8 mouse cellular contexts compared by ENCODE assay signal in genomic region chr9:120011533-120011932, GRCm38 (mm10). TPM values are rescaled to one million over a fixed set of nuclear protein-coding genes. Genes with fewer than 3 reads are reported as not detected.
A peak's percentile ranks its signal among the peaks of the same experiment; 100 is the strongest.
DNase-seq lines count a peak whose midpoint lies in the region; ATAC-seq lines count a peak whose summit lies in the region.

No protein-coding gene starts in this region.

- peak overlapping the region; percentile 37 for H3K9ac ChIP-seq in hindbrain, embryonic 12.5 days

- peaks cover 22% of the 10 kb centered on the region for H3K27me3 ChIP-seq in hindbrain, embryonic 12.5 days

- H3K27ac ChIP-seq in hindbrain, embryonic 12.5 days = peak overlapping the region; percentile 77

- H3K36me3 ChIP-seq in hindbrain, embryonic 12.5 days = no peaks in the 10 kb centered on the region

- WGBS in hindbrain, embryonic 12.5 days = 1% methylated on average over 10 of the region's 10 CpGs

- peak; percentile 96 for DNase-seq in Muller cell, postnatal 12 days (ENCODE audit: inconsistent ontology term)
- peak; percentile 87 for DNase-seq in cerebellum, adult 11-12 months
- DNase-seq in left cerebral cortex, adult 11 months (ENCODE audit: low spot score) = peak; percentile 74
- peak; percentile 90 for DNase-seq in lung, postnatal 36 days
- peak; percentile 82 for DNase-seq in right cerebral cortex, adult 18-20 months

- peak; percentile 11 for ATAC-seq in frontal cortex, adult (ENCODE audit: low TSS enrichment)
- peak; percentile 81 for ATAC-seq in hindbrain, embryonic 12.5 days (ENCODE audit: low FRiP score)
- ATAC-seq in erythroblast, adult 5-6 weeks (replicated peaks; ENCODE audit: low FRiP score, poor library complexity, severe bottlenecking) = no peak

- H3K4me3 ChIP-seq in hindbrain, embryonic 12.5 days = peak overlapping the region; percentile 52

- no peaks in the 10 kb centered on the region for H3K9me3 ChIP-seq in hindbrain, embryonic 12.5 days (replicated peaks)

- H3K4me1 ChIP-seq in hindbrain, embryonic 12.5 days = peaks cover 9% of the 10 kb centered on the region

- H3K4me2 ChIP-seq in hindbrain, embryonic 12.5 days (replicated peaks) = peak overlapping the region; percentile 89

RNA-seq across cellular contexts. Expression of gene Xirp1, which starts 11.9 kb away (rescaled TPM):
- polyA plus RNA-seq in hindbrain, embryonic 12.5 days (2016; fragmentation: Nextera tagmentation; extraction: Ambion mirVana) = 0.04 and 0.17 TPM in 2 replicates
- total RNA-seq in erythroblast, adult 5-6 weeks (2015; ENCODE audit: low replicate concordance) = not detected in 2 replicates
- not detected in 2 replicates for total RNA-seq in erythroblast, adult 5-6 weeks (2017; ENCODE audit: low replicate concordance)

RNA-seq across cellular contexts. Expression of gene Csrnp1, which starts 27.1 kb away (rescaled TPM):
- polyA plus RNA-seq in hindbrain, embryonic 12.5 days (2016; fragmentation: Nextera tagmentation; extraction: Ambion mirVana) = 2.6 and 2.8 TPM in 2 replicates
- 2.7 and 2.9 TPM in 2 replicates for total RNA-seq in erythroblast, adult 5-6 weeks (2015; ENCODE audit: low replicate concordance)
- total RNA-seq in erythroblast, adult 5-6 weeks (2017; ENCODE audit: low replicate concordance) = 1.4 and 3.2 TPM in 2 replicates

RNA-seq across cellular contexts. Expression of gene Cx3cr1, which starts 58.1 kb away (rescaled TPM):
- 7.5 and 8.2 TPM in 2 replicates for polyA plus RNA-seq in hindbrain, embryonic 12.5 days (2016; fragmentation: Nextera tagmentation; extraction: Ambion mirVana)
- total RNA-seq in erythroblast, adult 5-6 weeks (2015; ENCODE audit: low replicate concordance) = 6.7 and 7.3 TPM in 2 replicates
- total RNA-seq in erythroblast, adult 5-6 weeks (2017; ENCODE audit: low replicate concordance) = 8.8 and 13.7 TPM in 2 replicates
